Mouse (Mus musculus) olfactory bulb, adult 2 months (tissue): Measurements from ENCODE around the gene Gm20503.

ENCODE experiments used
- CTCF ChIP-seq: fragments of 200-500 bp; IDR thresholded peaks from 2 replicates; pipeline ENCODE4 v1.5.1; 2012; ENCODE audit warnings: low read depth, mild to moderate bottlenecking, low read length, moderate library complexity; ENCODE audit not compliant: insufficient read depth
- POLR2A ChIP-seq: fragments of 200-500 bp; IDR thresholded peaks from 2 replicates; pipeline ENCODE4 v1.6.1; 2012; ENCODE audit warnings: mild to moderate bottlenecking, low read depth, low read length, moderate library complexity; ENCODE audit not compliant: insufficient read depth

DNA sequence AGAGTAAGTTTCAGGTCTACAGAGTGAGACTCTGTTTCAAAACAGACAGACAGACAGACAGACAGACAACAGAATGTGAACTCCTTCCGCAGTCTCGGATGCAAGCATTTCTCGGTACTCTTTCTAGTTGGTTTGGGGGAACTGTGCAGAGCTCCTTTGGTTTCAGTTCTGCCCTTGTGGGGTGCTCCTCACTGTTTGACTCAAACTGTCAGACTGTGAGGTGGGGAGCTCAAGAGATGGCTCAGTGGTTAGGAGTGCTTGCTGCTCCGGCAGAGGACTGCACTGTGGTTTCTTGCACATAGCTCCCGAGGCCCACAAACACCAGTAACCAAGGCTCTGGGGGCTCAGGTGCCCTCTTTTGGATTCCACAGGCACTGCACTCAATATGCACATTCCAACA, 40.1 kb downstream of the Gm20503 start:
- TF ChIP-seq CTCF (no peak), POLR2A (no peak)
